Mouse (Mus musculus) olfactory bulb, adult 2 months (tissue): ENCODE results near the gene Hoxc8.

Experiments
- CTCF ChIP-seq: fragments of 200-500 bp; IDR thresholded peaks from 2 replicates; pipeline ENCODE4 v1.5.1; 2012; ENCODE audit warnings: low read depth, mild to moderate bottlenecking, low read length, moderate library complexity; ENCODE audit not compliant: insufficient read depth
- POLR2A ChIP-seq: fragments of 200-500 bp; IDR thresholded peaks from 2 replicates; pipeline ENCODE4 v1.6.1; 2012; ENCODE audit warnings: mild to moderate bottlenecking, low read depth, low read length, moderate library complexity; ENCODE audit not compliant: insufficient read depth

- no peak for TF ChIP-seq POLR2A
- no peak for TF ChIP-seq CTCF
These were observed 40.7 kb upstream of the Hoxc8 start for GRCm38 (mm10) chr15:102949696-102950095.
